ENCODE assay signal across 22 mouse cellular contexts in genomic region chr2:69148691-69149090, GRCm38 (mm10). TPM values are rescaled to one million over a fixed set of nuclear protein-coding genes. Genes with fewer than 3 reads are reported as not detected.
DNase-seq lines count a peak whose midpoint lies in the region; ATAC-seq and TF ChIP-seq lines count a peak whose summit lies in the region.
"Had no signal": no experiment of that assay in that cellular context is flagged by ENCODE, and none has a peak within 500 bp of the region (broad histone marks: within the 10 kb centered on the region; RNA-seq: fewer than 3 reads in every experiment).

No protein-coding gene starts in this region.

- H3K4me1 ChIP-seq in kidney, adult 2 months (ENCODE audit: control insufficient read depth, insufficient read depth, low read length): no peaks in the 10 kb centered on the region
- no peaks in the 10 kb centered on the region for H3K4me1 ChIP-seq in kidney, embryonic 14.5 days (ENCODE audit: control insufficient read depth, insufficient read depth, low read length)
- peaks cover 7% of the 10 kb centered on the region in 2 experiments; a peak in 3 of 4 replicates for H3K4me1 ChIP-seq in CH12.LX (ENCODE audit: control insufficient read depth in 1 of 2, insufficient read depth in 2 of 2)
- H3K4me1 ChIP-seq: embryonic facial prominence, embryonic 13.5 days; forebrain, embryonic 12.5 days; heart, embryonic 15.5 days; hindbrain, embryonic 13.5 days; intestine, embryonic 15.5 days had no signal

- H3K4me3 ChIP-seq in kidney, adult 2 months (ENCODE audit: insufficient read depth, low read depth, low read length): no peak overlapping the region
- H3K4me3 ChIP-seq in kidney, embryonic 14.5 days (ENCODE audit: low read length): no peak overlapping the region
- H3K4me3 ChIP-seq in CH12.LX (replicated peaks in 1 of 3; ENCODE audit: low read depth in 2 of 3, low read length in 2 of 3, poor library complexity in 1 of 3): no peak overlapping the region
- H3K4me3 ChIP-seq: embryonic facial prominence, embryonic 13.5 days; forebrain, embryonic 12.5 days; heart, adult 2 months; heart, embryonic 15.5 days; hindbrain, embryonic 13.5 days; intestine, embryonic 15.5 days had no signal

- no peaks in the 10 kb centered on the region for H3K27me3 ChIP-seq in kidney, adult 2 months (replicated peaks; ENCODE audit: control insufficient read depth, insufficient read depth, low read length)
- no peaks in the 10 kb centered on the region for H3K27me3 ChIP-seq in kidney, embryonic 14.5 days (ENCODE audit: control insufficient read depth, insufficient read depth, low read length)
- no peaks in the 10 kb centered on the region for H3K27me3 ChIP-seq in CH12.LX (replicated peaks)
- H3K27me3 ChIP-seq: embryonic facial prominence, embryonic 13.5 days; forebrain, embryonic 12.5 days; heart, embryonic 15.5 days; hindbrain, embryonic 13.5 days; intestine, embryonic 15.5 days had no signal

- peak; percentile 42 for DNase-seq in kidney, adult 2 months
- DNase-seq in kidney, postnatal 36 days: peak; percentile 36 to 38
- no peak for DNase-seq in kidney, adult 11 months
- no peak for DNase-seq in CH12.LX (ENCODE audit: extremely low read depth)
- DNase-seq in adrenal gland, postnatal 10 days: peak; percentile 59
- DNase-seq in embryo, embryonic 10 days (ENCODE audit: low spot score): no peak
- DNase-seq in c-Kit-positive CD71-positive TER-119-positive erythroid progenitor cells, embryonic 14.5 days (ENCODE audit: low spot score): no peak
- DNase-seq: cerebellum, adult 11-12 months; cerebellum, adult 9-10 months; cerebellum, postnatal 25 days; gastrocnemius, postnatal 10 days had no signal

- no peak for TF ChIP-seq CTCF in kidney, adult 2 months (conservative IDR thresholded peaks at IDR 0.05; ENCODE audit: insufficient read depth, insufficient read length, low read depth, low read length)
- TF ChIP-seq CTCF in CH12.LX (conservative IDR thresholded peaks at IDR 0.05 in 1 of 2, IDR thresholded peaks at IDR 0.05 in 1 of 2; ENCODE audit: low read depth in 2 of 2, low read length in 2 of 2): no peak

- no peaks in the 10 kb centered on the region for H3K9me3 ChIP-seq in kidney, embryonic 14.5 days (ENCODE audit: control insufficient read depth, low read length)
- no peaks in the 10 kb centered on the region for H3K9me3 ChIP-seq in CH12.LX (replicated peaks; ENCODE audit: low read length)
- H3K9me3 ChIP-seq: embryonic facial prominence, embryonic 13.5 days; forebrain, embryonic 12.5 days; G1E; heart, embryonic 15.5 days; hindbrain, embryonic 13.5 days; intestine, embryonic 15.5 days had no signal

- no peak overlapping the region for H3K27ac ChIP-seq in kidney, adult 2 months (ENCODE audit: insufficient read depth, low read depth, low read length)
- no peak overlapping the region for H3K27ac ChIP-seq in kidney, embryonic 14.5 days (ENCODE audit: low read depth, low read length)
- no peak overlapping the region for H3K27ac ChIP-seq in CH12.LX (ENCODE audit: insufficient read depth, low read depth)
- H3K27ac ChIP-seq: embryonic facial prominence, embryonic 13.5 days; forebrain, embryonic 12.5 days; heart, adult 2 months; heart, embryonic 15.5 days; hindbrain, embryonic 13.5 days; intestine, embryonic 15.5 days had no signal

- TF ChIP-seq POLR2A in kidney, adult 2 months (IDR thresholded peaks at IDR 0.05; ENCODE audit: low read depth, low read length): no peak
- no peak for TF ChIP-seq POLR2A in CH12.LX (IDR thresholded peaks at IDR 0.05; ENCODE audit: low read depth, low read length)

- no peak for ATAC-seq in kidney, embryonic 14.5 days (ENCODE audit: low FRiP score, low TSS enrichment)
- ATAC-seq: forebrain, embryonic 16.5 days had no signal

- no peak overlapping the region for H3K4me2 ChIP-seq in kidney, embryonic 14.5 days (replicated peaks; ENCODE audit: low read depth, low read length)
- no peak overlapping the region for H3K4me2 ChIP-seq in CH12.LX (ENCODE audit: insufficient read depth, low read depth, poor library complexity, severe bottlenecking)
- H3K4me2 ChIP-seq: embryonic facial prominence, embryonic 13.5 days; forebrain, embryonic 12.5 days; heart, embryonic 11.5 days; heart, embryonic 15.5 days; hindbrain, embryonic 13.5 days; intestine, embryonic 15.5 days had no signal

- H3K79me2 ChIP-seq in CH12.LX (replicated peaks; ENCODE audit: control insufficient read depth, extremely low read depth, insufficient read depth, poor library complexity, severe bottlenecking): no peaks in the 10 kb centered on the region

- no peak for TF ChIP-seq RAD21 in CH12.LX (IDR thresholded peaks at IDR 0.05; ENCODE audit: low read depth, low read length)

- no peak overlapping the region for H3K9ac ChIP-seq in kidney, embryonic 14.5 days (ENCODE audit: low read depth, low read length)
- no peak overlapping the region for H3K9ac ChIP-seq in CH12.LX (ENCODE audit: insufficient read depth, low read depth)
- H3K9ac ChIP-seq: embryonic facial prominence, embryonic 13.5 days; forebrain, embryonic 12.5 days; heart, embryonic 15.5 days; hindbrain, embryonic 13.5 days; intestine, embryonic 15.5 days had no signal

- TF ChIP-seq EP300 in CH12.LX (IDR thresholded peaks at IDR 0.05; ENCODE audit: low read length): no peak

- no peaks in the 10 kb centered on the region for H3K36me3 ChIP-seq in kidney, adult 2 months (ENCODE audit: control insufficient read depth, insufficient read depth, low read length)
- H3K36me3 ChIP-seq in kidney, embryonic 14.5 days (ENCODE audit: control insufficient read depth, insufficient read depth, low read length): no peaks in the 10 kb centered on the region
- no peaks in the 10 kb centered on the region for H3K36me3 ChIP-seq in CH12.LX (replicated peaks in 1 of 2; ENCODE audit: control insufficient read depth in 1 of 2, insufficient read depth in 1 of 2, low read length in 1 of 2)
- H3K36me3 ChIP-seq: embryonic facial prominence, embryonic 13.5 days; forebrain, embryonic 12.5 days; G1E; heart, embryonic 15.5 days; hindbrain, embryonic 13.5 days; intestine, embryonic 15.5 days had no signal

- dilution Hi-C loops in CH12.LX (cut with MboI; ENCODE audit: extremely low pct_ligation_motif_present, extremely low pct_unique_long_range_greater_than_20kb, low sequenced_read_pairs): no loop called here

- 24% methylated on average over 3 of the region's 3 CpGs for WGBS in kidney, adult 2 months
- WGBS in kidney, embryonic 14.5 days: 69% methylated on average over 3 of the region's 3 CpGs

- in situ Hi-C loops in CH12.LX (cut with MboI; ENCODE audit: low pct_ligation_motif_present, low pct_unique_long_range_greater_than_20kb, low sequenced_read_pairs): no loop called here

TF ChIP-seq in CH12.LX, 34 proteins besides CTCF, POLR2A, EP300 and RAD21:
- TF ChIP-seq BHLHE40 (IDR thresholded peaks at IDR 0.05; ENCODE audit: low read depth, low read length): peak; percentile 42; the same call in 1 of the 2 replicates
- no peak for TF ChIP-seq USF2 (conservative IDR thresholded peaks at IDR 0.05; ENCODE audit: low read depth, low read length)
- TF ChIP-seq ZC3H11A (IDR thresholded peaks at IDR 0.05; ENCODE audit: low read depth, low read length): no peak

RNA-seq across cellular contexts. Expression of gene Nostrin, which starts 13.1 kb away (rescaled TPM):
- 0.75 and 1.0 TPM in 2 replicates for polyA plus RNA-seq in kidney, adult 2 months (2012; rRNA removed)
- polyA plus RNA-seq in kidney, embryonic 14.5 days (2014; fragmentation: Nextera tagmentation; extraction: Ambion mirVana): 5.4 and 5.9 TPM in 2 replicates
- total RNA-seq in CH12.LX (2012; rRNA removed) (1.7 and 2.5 TPM in 2 replicates), CH12.LX (2014; rRNA removed) (0.19 and 0.24 TPM in 2 replicates)
- 0.29 and 0.63 TPM in 2 replicates for polyA plus RNA-seq in CH12.LX (2012; ENCODE audit: insufficient read length, low read depth)
- total RNA-seq in adrenal gland, postnatal 10 days (2021): 10 to 100 TPM in 1 of 2 experiments, 1 to 10 TPM in 1; 9.3 to 10.7 TPM
- total RNA-seq: hematopoietic stem cell, adult 5-6 weeks had no signal
- polyA plus RNA-seq: G1E had no signal

RNA-seq across cellular contexts. Expression of gene Spc25, which starts 57.3 kb away (rescaled TPM):
- 7.3 and 9.3 TPM in 2 replicates for polyA plus RNA-seq in kidney, adult 2 months (2012; rRNA removed)
- polyA plus RNA-seq in kidney, embryonic 14.5 days (2014; fragmentation: Nextera tagmentation; extraction: Ambion mirVana): 268 and 319 TPM in 2 replicates
- total RNA-seq in CH12.LX (2012; rRNA removed) (31.7 and 34.3 TPM in 2 replicates), CH12.LX (2014; rRNA removed) (67.2 and 73.8 TPM in 2 replicates)
- 47.2 and 50.0 TPM in 2 replicates for polyA plus RNA-seq in CH12.LX (2012; ENCODE audit: insufficient read length, low read depth)
- 10 to 100 TPM; 16.6 to 17.9 TPM for total RNA-seq in adrenal gland, postnatal 10 days (2021)

Comparison
In these comparisons a context has a peak if more than half of its experiments do, and no peak if none do; other contexts are left out.
1. DNase-seq: peak in kidney, adult 2 months (single experiment), kidney, postnatal 36 days (2 of 2) and adrenal gland, postnatal 10 days (single experiment); none in kidney, adult 11 months (single experiment), CH12.LX (single experiment), embryo, embryonic 10 days (single experiment) and c-Kit-positive CD71-positive TER-119-positive erythroid progenitor cells, embryonic 14.5 days (single experiment).